Mouse (Mus musculus): ENCODE measurements around the gene Tyk2. TPM values are rescaled to one million over a fixed set of nuclear protein-coding genes. Genes with fewer than 3 reads are reported as not detected.
A peak's percentile ranks its signal among the peaks of the same experiment; 100 is the strongest.

The Tyk2 gene
- polyA plus RNA-seq, 1 experiment from 2014 or later = 13.9 TPM

GRCm38 (mm10) chr9:21148427-21148826 lies 17.4 kb upstream of the Tyk2 start:
- H3K4me1 ChIP-seq = peaks cover 39% of the 10 kb centered on the region
- no peak for ATAC-seq (ENCODE audit: insufficient number of reproducible peaks, insufficient read depth, low FRiP score, low TSS enrichment)
- H3K9me3 ChIP-seq = no peaks in the 10 kb centered on the region
- H3K4me2 ChIP-seq (replicated peaks) = peak overlapping the region; percentile 98
- H3K36me3 ChIP-seq = peaks cover 21% of the 10 kb centered on the region
- peak overlapping the region; percentile 81 for H3K4me3 ChIP-seq
- no peak overlapping the region for H3K27ac ChIP-seq
- no peaks in the 10 kb centered on the region for H3K27me3 ChIP-seq
- peak overlapping the region; percentile 89; the same call in 1 of the 2 replicates for H3K9ac ChIP-seq

- Histone ChIP-seq H3K36me3 (peaks cover 38% of the 10 kb centered on the region), H3K9me3 (no peaks in the 10 kb centered on the region), H3K4me2 (replicated peaks) (peak overlapping the region; percentile 42), H3K4me3 (peak overlapping the region; percentile 14; the same call in 1 of the 2 replicates), H3K9ac (peak overlapping the region; percentile 39), H3K27ac (no peak overlapping the region), H3K4me1 (peaks cover 31% of the 10 kb centered on the region), H3K27me3 (no peaks in the 10 kb centered on the region)
- WGBS = 40% methylated on average over 10 of the region's 10 CpGs
- ATAC-seq (ENCODE audit: insufficient number of reproducible peaks, insufficient read depth, low FRiP score, low TSS enrichment) = no peak
Observed at GRCm38 (mm10) chr9:21146722-21147121, 15.7 kb upstream of the Tyk2 start.

DNA sequence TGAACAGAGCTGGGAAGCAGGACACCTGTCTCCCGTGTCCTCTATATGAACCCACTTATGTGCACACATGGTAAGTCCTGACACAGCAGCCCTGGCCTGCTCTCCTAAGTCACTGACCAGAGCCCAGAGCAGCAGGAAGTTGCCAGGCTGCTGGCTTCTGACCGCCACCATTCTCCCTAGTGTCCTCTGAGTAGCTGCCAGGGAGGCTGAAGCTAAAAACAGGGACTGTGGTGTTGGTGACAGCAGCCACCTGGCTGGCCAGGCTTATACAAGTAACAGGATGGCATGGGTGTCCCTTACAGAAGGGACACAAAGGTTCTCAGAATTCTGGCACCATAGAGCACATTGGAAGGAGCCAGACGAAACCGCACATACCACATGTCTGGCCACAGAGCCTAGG lies 14.4 kb upstream of the Tyk2 start:
- no peak overlapping the region for H3K9ac ChIP-seq

GRCm38 (mm10) chr9:21144361-21144760 lies 13.3 kb upstream of the Tyk2 start:
- no peak for ATAC-seq (ENCODE audit: insufficient number of reproducible peaks, insufficient read depth, low FRiP score, low TSS enrichment)
- H3K36me3 ChIP-seq = peaks cover 61% of the 10 kb centered on the region
- H3K4me3 ChIP-seq = no peak overlapping the region
- 95% methylated on average over 3 of the region's 3 CpGs for WGBS
- no peak overlapping the region for H3K27ac ChIP-seq
- no peak overlapping the region for H3K9ac ChIP-seq
- no peak overlapping the region for H3K4me2 ChIP-seq (replicated peaks)
- H3K4me1 ChIP-seq = peaks cover 31% of the 10 kb centered on the region
- H3K27me3 ChIP-seq = no peaks in the 10 kb centered on the region
- H3K9me3 ChIP-seq = no peaks in the 10 kb centered on the region

More for the DNA sequence above, 14.4 kb upstream of the Tyk2 start:
- Histone ChIP-seq H3K4me1 (peaks cover 31% of the 10 kb centered on the region), H3K36me3 (peaks cover 51% of the 10 kb centered on the region), H3K27me3 (no peaks in the 10 kb centered on the region), H3K27ac (no peak overlapping the region), H3K4me3 (no peak overlapping the region), H3K9me3 (no peaks in the 10 kb centered on the region), H3K4me2 (replicated peaks) (no peak overlapping the region)
- WGBS = 93% methylated on average over 4 of the region's 4 CpGs
- no peak for ATAC-seq (ENCODE audit: insufficient number of reproducible peaks, insufficient read depth, low FRiP score, low TSS enrichment)

DNA sequence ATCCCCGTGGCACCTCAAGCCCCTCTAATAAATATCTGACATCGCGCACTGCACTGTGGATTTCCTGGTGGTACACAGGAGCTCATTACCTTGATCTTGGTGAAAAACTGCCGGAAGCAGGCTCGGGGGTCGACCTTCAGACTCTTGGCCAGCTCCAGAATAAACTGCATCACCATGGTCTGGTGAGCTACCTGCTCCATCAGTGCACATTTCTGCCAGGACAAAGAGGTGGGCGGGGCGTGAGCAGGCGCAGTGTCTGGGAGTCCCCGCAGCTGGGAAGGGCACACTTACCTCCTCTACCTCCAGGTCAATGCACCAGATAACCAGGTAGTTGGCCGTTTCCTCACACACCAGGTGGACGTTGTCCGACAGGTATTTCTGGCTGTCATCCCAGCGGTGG lies 10.9 kb upstream of the Tyk2 start:
- H3K27ac ChIP-seq = no peak overlapping the region
- no peaks in the 10 kb centered on the region for H3K9me3 ChIP-seq
- peaks cover 75% of the 10 kb centered on the region for H3K36me3 ChIP-seq
- H3K27me3 ChIP-seq = no peaks in the 10 kb centered on the region
- H3K4me3 ChIP-seq = no peak overlapping the region
- no peak overlapping the region for H3K9ac ChIP-seq
- peaks cover 8% of the 10 kb centered on the region for H3K4me1 ChIP-seq
- no peak for ATAC-seq (ENCODE audit: insufficient number of reproducible peaks, insufficient read depth, low FRiP score, low TSS enrichment)
- 93% methylated on average over 14 of the region's 14 CpGs for WGBS
- no peak overlapping the region for H3K4me2 ChIP-seq (replicated peaks)

GRCm38 (mm10) chr9:21138386-21138785 lies 7.3 kb upstream of the Tyk2 start:
- Histone ChIP-seq H3K27me3 (no peaks in the 10 kb centered on the region), H3K4me2 (replicated peaks) (no peak overlapping the region), H3K9me3 (no peaks in the 10 kb centered on the region), H3K36me3 (peaks cover 54% of the 10 kb centered on the region), H3K27ac (no peak overlapping the region), H3K4me3 (no peak overlapping the region), H3K4me1 (no peaks in the 10 kb centered on the region), H3K9ac (no peak overlapping the region)
- no peak for ATAC-seq (ENCODE audit: insufficient number of reproducible peaks, insufficient read depth, low FRiP score, low TSS enrichment)
- 86% methylated on average over 4 of the region's 4 CpGs for WGBS

DNA sequence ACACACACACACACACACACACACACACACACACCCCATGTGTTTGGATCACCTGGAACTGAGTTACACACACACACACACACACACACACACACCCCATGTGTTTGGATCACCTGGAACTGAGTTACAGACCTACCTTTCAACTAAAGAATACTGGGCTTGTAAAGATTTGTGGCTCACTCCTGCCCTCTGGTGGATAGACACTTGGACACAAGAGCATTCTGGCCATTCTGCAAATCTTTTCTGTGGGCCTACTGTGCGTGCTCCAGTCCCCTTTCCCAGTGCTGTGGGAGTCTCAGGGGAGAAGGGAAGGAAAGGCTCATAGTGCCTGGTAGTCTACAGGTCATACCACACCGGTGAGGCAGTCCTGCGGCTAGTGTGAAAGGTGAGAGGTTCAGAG lies 6.2 kb upstream of the Tyk2 start:
- ATAC-seq (ENCODE audit: insufficient number of reproducible peaks, insufficient read depth, low FRiP score, low TSS enrichment) = no peak
- H3K36me3 ChIP-seq = peaks cover 43% of the 10 kb centered on the region
- H3K9ac ChIP-seq = no peak overlapping the region
- no peak overlapping the region for H3K4me3 ChIP-seq
- H3K27ac ChIP-seq = no peak overlapping the region
- 40% methylated on average over 3 of the region's 3 CpGs for WGBS
- H3K4me1 ChIP-seq = no peaks in the 10 kb centered on the region
- no peaks in the 10 kb centered on the region for H3K9me3 ChIP-seq
- no peak overlapping the region for H3K4me2 ChIP-seq (replicated peaks)
- H3K27me3 ChIP-seq = no peaks in the 10 kb centered on the region

- H3K4me1 ChIP-seq = no peaks in the 10 kb centered on the region
- no peaks in the 10 kb centered on the region for H3K9me3 ChIP-seq
- no peak for ATAC-seq (ENCODE audit: insufficient number of reproducible peaks, insufficient read depth, low FRiP score, low TSS enrichment)
- H3K36me3 ChIP-seq = peaks cover 34% of the 10 kb centered on the region
- no peak overlapping the region for H3K4me3 ChIP-seq
- H3K27me3 ChIP-seq = no peaks in the 10 kb centered on the region
- WGBS = 88% methylated on average over 6 of the region's 6 CpGs
- no peak overlapping the region for H3K9ac ChIP-seq
- H3K4me2 ChIP-seq (replicated peaks) = no peak overlapping the region
- H3K27ac ChIP-seq = no peak overlapping the region
Observed at GRCm38 (mm10) chr9:21136401-21136800, 5.4 kb upstream of the Tyk2 start.

- no peak overlapping the region for H3K4me3 ChIP-seq
- no peaks in the 10 kb centered on the region for H3K4me1 ChIP-seq
- no peak for ATAC-seq (ENCODE audit: insufficient number of reproducible peaks, insufficient read depth, low FRiP score, low TSS enrichment)
- H3K9ac ChIP-seq = no peak overlapping the region
- 55% methylated on average over 1 of the region's 1 CpGs for WGBS
- H3K36me3 ChIP-seq = peaks cover 30% of the 10 kb centered on the region
- H3K4me2 ChIP-seq (replicated peaks) = no peak overlapping the region
- no peaks in the 10 kb centered on the region for H3K9me3 ChIP-seq
- H3K27ac ChIP-seq = no peak overlapping the region
- H3K27me3 ChIP-seq = no peaks in the 10 kb centered on the region
Observed at GRCm38 (mm10) chr9:21135941-21136381, 4.9 kb upstream of the Tyk2 start.

- H3K9ac ChIP-seq = no peak overlapping the region
- no peak overlapping the region for H3K4me2 ChIP-seq (replicated peaks)
- WGBS = 81% methylated on average over 4 of the region's 4 CpGs
- no peak overlapping the region for H3K4me3 ChIP-seq
- H3K9me3 ChIP-seq = no peaks in the 10 kb centered on the region
- 0 out of 2 replicates have a peak, but pooled peaks cover 2% of the 10 kb centered on the region for H3K4me1 ChIP-seq
- H3K27me3 ChIP-seq = no peaks in the 10 kb centered on the region
- peaks cover 24% of the 10 kb centered on the region for H3K36me3 ChIP-seq
- no peak for ATAC-seq (ENCODE audit: insufficient number of reproducible peaks, insufficient read depth, low FRiP score, low TSS enrichment)
- H3K27ac ChIP-seq = no peak overlapping the region
Observed at GRCm38 (mm10) chr9:21135329-21135890, 4.4 kb upstream of the Tyk2 start.

GRCm38 (mm10) chr9:21134595-21135328 lies 3.7 kb upstream of the Tyk2 start:
- Histone ChIP-seq H3K36me3 (peaks cover 18% of the 10 kb centered on the region), H3K9ac (no peak overlapping the region), H3K27me3 (no peaks in the 10 kb centered on the region), H3K4me1 (0 out of 2 replicates have a peak, but pooled peaks cover 5% of the 10 kb centered on the region), H3K4me2 (replicated peaks) (no peak overlapping the region), H3K9me3 (no peaks in the 10 kb centered on the region), H3K4me3 (no peak overlapping the region), H3K27ac (no peak overlapping the region)
- 74% methylated on average over 9 of the region's 9 CpGs for WGBS
- no peak for ATAC-seq (ENCODE audit: insufficient number of reproducible peaks, insufficient read depth, low FRiP score, low TSS enrichment)

DNA sequence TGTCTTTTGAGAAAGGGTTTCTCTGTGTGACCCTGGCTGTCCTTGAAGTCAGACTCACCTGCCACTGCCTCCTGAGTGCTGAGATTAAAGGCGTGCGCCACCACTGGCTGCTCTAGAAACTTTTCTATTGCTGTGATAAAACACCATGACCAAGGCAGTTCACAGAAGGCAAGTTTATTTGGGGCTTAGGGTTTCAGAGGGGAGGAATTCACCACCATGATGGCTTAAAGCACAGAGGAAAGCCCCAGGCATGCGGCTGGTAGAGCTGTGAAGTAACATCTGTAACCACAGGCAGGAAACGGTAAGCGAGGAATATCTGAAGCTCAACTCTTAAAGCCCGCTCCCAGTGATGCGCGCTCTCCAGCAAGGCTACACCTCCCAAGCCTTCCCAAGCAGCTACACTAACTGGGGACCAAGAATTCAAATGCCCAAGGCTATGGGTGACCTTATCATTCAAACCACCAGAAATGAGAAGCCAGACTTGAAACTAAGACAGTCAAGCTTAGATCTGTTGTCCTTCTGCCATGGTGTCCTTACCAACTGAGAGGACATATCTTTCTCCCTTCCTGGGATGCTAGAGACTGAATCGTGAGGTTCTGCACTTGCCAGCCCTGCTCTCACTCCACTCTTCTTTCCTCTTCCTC lies 2.1 kb upstream of the Tyk2 start:
- Histone ChIP-seq H3K36me3 (peaks cover 5% of the 10 kb centered on the region), H3K9ac (no peak overlapping the region), H3K9me3 (no peaks in the 10 kb centered on the region), H3K4me1 (0 out of 2 replicates have a peak, but pooled peaks cover 5% of the 10 kb centered on the region), H3K27me3 (no peaks in the 10 kb centered on the region), H3K27ac (no peak overlapping the region), H3K4me2 (replicated peaks) (no peak overlapping the region), H3K4me3 (no peak overlapping the region)
- 83% methylated on average over 9 of the region's 9 CpGs for WGBS
- ATAC-seq (ENCODE audit: insufficient number of reproducible peaks, insufficient read depth, low FRiP score, low TSS enrichment) = no peak

All from embryonic facial prominence, embryonic 12.5 days (tissue).